Mouse (Mus musculus): ENCODE measurements around the gene BC034090. TPM values are rescaled to one million over a fixed set of nuclear protein-coding genes. Genes with fewer than 3 reads are reported as not detected.
"Not testable (repeated sequence)": the region's sequence is repeated elsewhere in the genome, so short reads cannot be mapped to it uniquely, and the experiment has no call there.

Gene BC034090
- polyA plus RNA-seq, 1 experiment from 2014 or later, result 0.46 TPM

- H3K27me3 ChIP-seq (replicated peaks); H3K4me1 ChIP-seq; H3K9ac ChIP-seq; H3K9me3 ChIP-seq (replicated peaks); H3K4me3 ChIP-seq; ATAC-seq; H3K27ac ChIP-seq; H3K36me3 ChIP-seq; H3K4me2 ChIP-seq: not testable (repeated sequence)
- 71% methylated on average over 10 of the region's 10 CpGs for WGBS (ENCODE audit: insufficient replicate concordance)
Measured at GRCm38 (mm10) chr1:155262496-155262895, 18.3 kb upstream of the BC034090 start.

- ATAC-seq, result no peak
- H3K9ac ChIP-seq, result no peak overlapping the region
- 68% methylated on average over 8 of the region's 8 CpGs for WGBS (ENCODE audit: insufficient replicate concordance)
- no peaks in the 10 kb centered on the region for H3K9me3 ChIP-seq (replicated peaks)
- no peak overlapping the region for H3K27ac ChIP-seq
- no peak overlapping the region for H3K4me3 ChIP-seq
- H3K36me3 ChIP-seq, result no peaks in the 10 kb centered on the region
- H3K4me2 ChIP-seq, result no peak overlapping the region
- H3K4me1 ChIP-seq, result peaks cover 13% of the 10 kb centered on the region
- H3K27me3 ChIP-seq (replicated peaks), result peaks cover 8% of the 10 kb centered on the region
Measured at GRCm38 (mm10) chr1:155254309-155254708, 10.1 kb upstream of the BC034090 start.

DNA sequence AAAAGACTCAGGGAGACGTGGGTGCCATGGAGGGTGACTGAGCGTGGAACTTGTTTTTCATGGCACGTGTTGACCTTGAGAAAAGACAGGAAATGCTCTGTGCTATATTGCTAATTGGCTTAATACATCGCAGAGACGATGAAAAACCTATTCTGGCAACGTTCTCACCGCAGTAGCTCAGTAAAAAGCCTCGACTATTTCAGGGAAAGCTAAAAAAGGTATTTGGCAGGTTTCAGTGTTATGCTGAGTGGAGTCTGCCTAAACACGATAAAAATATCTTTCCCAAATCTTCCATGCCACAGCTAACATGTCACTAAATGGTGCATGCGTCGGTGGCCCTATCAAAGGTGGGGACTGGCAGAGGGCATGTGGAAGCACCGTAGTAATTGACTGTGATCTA lies 8.9 kb upstream of the BC034090 start:
- H3K9ac ChIP-seq, result no peak overlapping the region
- H3K4me1 ChIP-seq, result peaks cover 13% of the 10 kb centered on the region
- H3K27ac ChIP-seq, result no peak overlapping the region
- no peaks in the 10 kb centered on the region for H3K36me3 ChIP-seq
- no peak overlapping the region for H3K4me2 ChIP-seq
- 61% methylated on average over 12 of the region's 12 CpGs for WGBS (ENCODE audit: insufficient replicate concordance)
- H3K4me3 ChIP-seq, result no peak overlapping the region
- ATAC-seq, result no peak
- no peaks in the 10 kb centered on the region for H3K9me3 ChIP-seq (replicated peaks)
- peaks cover 17% of the 10 kb centered on the region for H3K27me3 ChIP-seq (replicated peaks)

- no peak overlapping the region for H3K9ac ChIP-seq
- 28% methylated on average over 6 of the region's 6 CpGs for WGBS (ENCODE audit: insufficient replicate concordance)
- no peaks in the 10 kb centered on the region for H3K9me3 ChIP-seq (replicated peaks)
- no peak overlapping the region for H3K4me3 ChIP-seq
- no peaks in the 10 kb centered on the region for H3K36me3 ChIP-seq
- H3K4me1 ChIP-seq, result peaks cover 13% of the 10 kb centered on the region
- no peak overlapping the region for H3K27ac ChIP-seq
- ATAC-seq, result peak; percentile 68
- H3K27me3 ChIP-seq (replicated peaks), result peaks cover 21% of the 10 kb centered on the region
- H3K4me2 ChIP-seq, result no peak overlapping the region
Measured at GRCm38 (mm10) chr1:155252631-155253121, 8.4 kb upstream of the BC034090 start.

DNA sequence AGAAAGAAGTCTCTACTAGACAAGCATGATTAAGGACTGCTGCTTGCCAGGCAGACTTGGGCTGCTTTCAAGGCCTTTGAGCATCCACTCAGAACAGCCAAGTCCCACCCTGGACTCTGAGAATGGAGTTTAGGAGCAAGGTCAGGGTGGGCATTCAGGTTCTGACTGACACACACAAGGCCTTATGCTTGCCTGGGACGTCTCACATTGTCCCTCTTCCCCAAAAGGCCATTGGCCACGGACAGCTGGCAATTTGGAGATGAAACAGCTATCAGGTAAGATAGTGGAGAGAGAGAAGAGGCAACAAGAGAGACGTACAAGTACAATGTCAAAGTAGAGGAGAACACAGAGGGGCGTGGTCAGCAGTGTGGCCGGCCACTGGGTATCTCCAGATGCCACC lies 7.4 kb upstream of the BC034090 start:
- WGBS (ENCODE audit: insufficient replicate concordance), result 48% methylated on average over 5 of the region's 5 CpGs
- no peaks in the 10 kb centered on the region for H3K9me3 ChIP-seq (replicated peaks)
- H3K27me3 ChIP-seq (replicated peaks), result peaks cover 32% of the 10 kb centered on the region
- no peak overlapping the region for H3K9ac ChIP-seq
- no peak for ATAC-seq
- peaks cover 13% of the 10 kb centered on the region for H3K4me1 ChIP-seq
- H3K4me3 ChIP-seq, result no peak overlapping the region
- no peak overlapping the region for H3K27ac ChIP-seq
- no peak overlapping the region for H3K4me2 ChIP-seq
- no peaks in the 10 kb centered on the region for H3K36me3 ChIP-seq

DNA sequence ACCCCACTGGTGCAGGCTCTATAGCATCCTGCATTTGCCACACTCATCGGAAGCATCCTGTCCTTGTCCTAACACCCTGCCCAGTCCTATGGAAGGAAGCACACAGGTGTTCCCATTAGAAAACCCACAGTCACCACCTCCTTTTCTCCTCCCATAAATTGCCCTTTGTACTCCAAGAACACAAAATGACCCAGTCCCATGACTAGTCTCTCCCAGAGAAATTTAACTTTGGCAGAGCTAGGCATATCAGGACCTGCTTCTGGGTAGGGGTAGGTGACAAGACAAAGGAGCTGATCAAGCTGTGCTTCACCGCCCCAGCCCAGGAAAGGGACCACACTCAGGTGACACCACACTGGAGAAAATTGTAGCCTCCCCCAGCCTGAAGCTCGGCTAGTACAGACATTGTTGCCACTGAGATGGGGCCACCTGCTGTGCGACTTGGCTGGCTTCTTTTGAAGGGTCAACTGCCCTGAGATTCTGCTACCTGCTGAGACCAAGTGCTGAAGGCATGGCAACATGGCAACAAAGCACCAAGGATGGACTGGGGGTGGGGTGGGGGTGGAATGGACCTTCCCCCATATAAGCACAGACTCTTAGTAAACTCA lies 6.4 kb upstream of the BC034090 start:
- Histone ChIP-seq H3K4me2 (no peak overlapping the region), H3K4me3 (no peak overlapping the region), H3K9ac (no peak overlapping the region), H3K4me1 (peaks cover 13% of the 10 kb centered on the region), H3K27ac (no peak overlapping the region), H3K9me3 (replicated peaks) (no peaks in the 10 kb centered on the region), H3K36me3 (no peaks in the 10 kb centered on the region), H3K27me3 (replicated peaks) (peaks cover 42% of the 10 kb centered on the region)
- no peak for ATAC-seq
- 35% methylated on average over 4 of the region's 4 CpGs for WGBS (ENCODE audit: insufficient replicate concordance)

GRCm38 (mm10) chr1:155249896-155250295 lies 5.7 kb upstream of the BC034090 start:
- 31% methylated on average over 5 of the region's 5 CpGs for WGBS (ENCODE audit: insufficient replicate concordance)
- no peaks in the 10 kb centered on the region for H3K36me3 ChIP-seq
- no peak for ATAC-seq
- H3K9me3 ChIP-seq (replicated peaks), result no peaks in the 10 kb centered on the region
- H3K9ac ChIP-seq, result no peak overlapping the region
- H3K27ac ChIP-seq, result no peak overlapping the region
- peaks cover 49% of the 10 kb centered on the region for H3K27me3 ChIP-seq (replicated peaks)
- no peak overlapping the region for H3K4me3 ChIP-seq
- H3K4me1 ChIP-seq, result peaks cover 13% of the 10 kb centered on the region
- H3K4me2 ChIP-seq, result no peak overlapping the region

DNA sequence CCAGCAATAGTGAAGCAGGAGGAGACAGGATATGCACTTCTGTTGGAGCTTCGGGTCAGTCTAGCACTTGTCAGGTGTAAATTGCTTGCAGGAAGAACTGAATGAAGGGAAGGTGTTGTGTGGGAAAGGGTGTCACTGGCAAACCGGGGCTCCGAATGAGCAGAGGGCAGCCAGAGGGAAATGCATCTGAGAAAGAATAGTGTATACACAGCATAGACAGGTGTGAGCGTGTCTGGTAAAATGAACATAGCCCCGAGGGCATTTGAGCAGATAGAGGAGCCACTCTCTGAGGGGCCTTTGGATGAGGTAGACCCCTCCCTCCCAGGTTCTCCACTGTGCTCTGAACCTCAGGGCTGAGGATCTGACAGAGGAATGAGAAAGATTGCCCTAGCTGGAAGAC lies 3.8 kb upstream of the BC034090 start:
- peaks cover 68% of the 10 kb centered on the region for H3K27me3 ChIP-seq (replicated peaks)
- WGBS (ENCODE audit: insufficient replicate concordance), result 38% methylated on average over 5 of the region's 5 CpGs
- H3K27ac ChIP-seq, result no peak overlapping the region
- H3K9me3 ChIP-seq (replicated peaks), result no peaks in the 10 kb centered on the region
- peaks cover 21% of the 10 kb centered on the region for H3K4me1 ChIP-seq
- H3K36me3 ChIP-seq, result no peaks in the 10 kb centered on the region
- H3K9ac ChIP-seq, result no peak overlapping the region
- H3K4me3 ChIP-seq, result no peak overlapping the region
- ATAC-seq, result no peak
- H3K4me2 ChIP-seq, result no peak overlapping the region

DNA sequence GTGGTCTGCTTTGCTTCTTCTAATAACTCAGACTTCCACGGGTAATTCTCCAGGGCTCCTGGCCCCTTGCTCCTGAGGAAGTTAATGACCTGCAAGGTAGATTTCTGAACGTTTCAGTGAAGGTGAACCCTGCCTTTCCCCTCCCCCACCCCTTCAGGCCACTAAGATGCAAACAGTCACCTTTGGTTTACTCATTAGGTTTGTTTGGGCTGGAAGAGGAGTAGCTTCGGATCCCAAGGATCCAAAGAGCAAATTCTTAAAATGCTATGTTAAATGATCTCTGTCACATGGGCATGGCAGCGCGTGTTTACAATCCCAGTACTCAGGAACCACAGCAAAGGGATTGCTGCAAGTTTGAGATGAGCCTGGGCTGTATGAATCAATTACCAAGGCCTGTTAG lies 3.2 kb upstream of the BC034090 start:
- no peak for ATAC-seq
- 28% methylated on average over 5 of the region's 5 CpGs for WGBS (ENCODE audit: insufficient replicate concordance)

DNA sequence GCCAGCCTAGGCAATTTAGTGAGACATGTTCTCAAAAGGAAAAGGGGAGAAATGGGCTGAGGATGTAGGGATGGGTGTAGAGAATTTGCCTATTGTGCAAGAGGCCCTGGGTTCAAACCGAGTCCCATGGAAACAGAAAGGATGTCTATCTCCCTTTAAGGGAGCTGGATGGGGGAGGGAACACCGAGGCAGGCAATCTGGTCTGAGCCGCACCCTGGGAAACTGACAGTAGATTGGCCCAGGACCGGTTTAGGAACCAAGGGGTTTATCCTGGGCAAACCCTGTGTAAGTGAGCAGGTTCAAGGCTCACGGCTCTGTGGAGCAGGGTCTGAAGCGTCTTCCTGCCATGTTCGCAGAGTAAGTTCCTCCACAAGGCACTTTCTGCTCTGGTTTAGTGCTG lies 1.3 kb upstream of the BC034090 start:
- H3K4me1 ChIP-seq, result peaks cover 11% of the 10 kb centered on the region; the same call in 1 of the 2 replicates
- H3K4me2 ChIP-seq, result no peak overlapping the region
- WGBS (ENCODE audit: insufficient replicate concordance), result 59% methylated on average over 7 of the region's 7 CpGs
- no peaks in the 10 kb centered on the region for H3K36me3 ChIP-seq
- ATAC-seq, result no peak
- H3K4me3 ChIP-seq, result no peak overlapping the region
- no peak overlapping the region for H3K9ac ChIP-seq
- H3K27ac ChIP-seq, result no peak overlapping the region
- H3K9me3 ChIP-seq (replicated peaks), result no peaks in the 10 kb centered on the region
- H3K27me3 ChIP-seq (replicated peaks), result peaks cover 91% of the 10 kb centered on the region

More for the DNA sequence above, 3.2 kb upstream of the BC034090 start:
- H3K27me3 ChIP-seq (replicated peaks), result peaks cover 72% of the 10 kb centered on the region
- H3K4me3 ChIP-seq, result no peak overlapping the region
- no peak overlapping the region for H3K9ac ChIP-seq
- no peak overlapping the region for H3K27ac ChIP-seq
- no peaks in the 10 kb centered on the region for H3K36me3 ChIP-seq
- H3K4me1 ChIP-seq, result peaks cover 15% of the 10 kb centered on the region
- H3K4me2 ChIP-seq, result no peak overlapping the region
- no peaks in the 10 kb centered on the region for H3K9me3 ChIP-seq (replicated peaks)

DNA sequence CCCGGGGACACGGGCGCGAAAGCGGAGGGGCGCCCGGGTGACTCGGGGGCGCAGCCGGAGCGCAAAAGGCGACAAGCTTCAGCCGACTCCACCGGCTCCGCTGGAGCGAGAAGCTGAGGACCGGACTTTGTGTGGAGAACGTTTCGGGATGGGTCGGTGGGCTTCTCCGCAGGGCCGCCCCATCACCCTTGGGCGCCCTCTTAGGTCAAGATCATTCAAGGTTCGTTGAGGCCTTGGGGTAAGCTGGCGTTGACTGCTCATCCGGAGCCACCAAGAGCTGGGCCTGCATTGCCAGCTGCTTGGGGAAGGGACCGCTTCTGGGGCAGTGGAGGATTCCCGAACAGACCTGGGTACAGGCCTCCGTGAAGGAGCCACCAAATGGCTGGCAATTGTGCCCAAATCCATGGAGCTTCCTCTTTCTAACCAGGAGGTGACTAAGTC lies 547 bp upstream of the BC034090 start:
- H3K36me3 ChIP-seq, result no peaks in the 10 kb centered on the region
- peaks cover 11% of the 10 kb centered on the region; the same call in 1 of the 2 replicates for H3K4me1 ChIP-seq
- no peak for ATAC-seq
- peak overlapping the region; percentile 73 for H3K4me2 ChIP-seq
- 6% methylated on average over 29 of the region's 29 CpGs for WGBS (ENCODE audit: insufficient replicate concordance)
- peak overlapping the region; percentile 53 for H3K4me3 ChIP-seq
- peak overlapping the region; percentile 45; the same call in 1 of the 2 replicates for H3K9ac ChIP-seq
- no peak overlapping the region for H3K27ac ChIP-seq
- H3K27me3 ChIP-seq (replicated peaks), result peaks cover 94% of the 10 kb centered on the region
- no peaks in the 10 kb centered on the region for H3K9me3 ChIP-seq (replicated peaks)

- H3K4me1 ChIP-seq, result peaks cover 11% of the 10 kb centered on the region; the same call in 1 of the 2 replicates
- H3K9ac ChIP-seq, result no peak overlapping the region
- no peaks in the 10 kb centered on the region for H3K9me3 ChIP-seq (replicated peaks)
- H3K4me3 ChIP-seq, result no peak overlapping the region
- no peak for ATAC-seq
- WGBS (ENCODE audit: insufficient replicate concordance), result 46% methylated on average over 1 of the region's 1 CpGs
- H3K27ac ChIP-seq, result no peak overlapping the region
- H3K4me2 ChIP-seq, result no peak overlapping the region
- H3K36me3 ChIP-seq, result no peaks in the 10 kb centered on the region
- H3K27me3 ChIP-seq (replicated peaks), result peaks cover 76% of the 10 kb centered on the region
Measured at GRCm38 (mm10) chr1:155242488-155242745, 1.8 kb downstream of the BC034090 start.

All from liver, embryonic 12.5 days (tissue).